Mouse (Mus musculus) liver, embryonic 14.5 days (tissue): ENCODE results near the gene Xpo4. TPM values are rescaled to one million over a fixed set of nuclear protein-coding genes. Genes with fewer than 3 reads are reported as not detected.

Source experiments
- ATAC-seq: fragments of 200-750 bp; cut with Nextera tagmentation; 2 replicates; pipeline ENCODE4 v1.8.0; 2017; ENCODE audit warnings: moderate number of reproducible peaks, mild to moderate bottlenecking, moderate library complexity; ENCODE audit not compliant: insufficient read depth
- DNase-seq, 3 experiments: peaks; one replicate each; pipeline ENCODE4 v3.0.0-alpha.2; 2012 to 2013; ENCODE audit warnings: low read depth in 3 of 3, low spot score in 3 of 3
- H3K27ac ChIP-seq: fragments of 300-500 bp; sonication (generic); 2 replicates; pipeline ENCODE4 v1.5.1; 2014; ENCODE audit warnings: moderate library complexity, mild to moderate bottlenecking, control low read depth, inconsistent platforms
- H3K27me3 ChIP-seq: fragments of 300-500 bp; sonication (generic); 2 replicates; pipeline ENCODE4 v1.6.1; 2014; ENCODE audit warnings: mild to moderate bottlenecking, low read length, moderate library complexity; ENCODE audit not compliant: control insufficient read depth, insufficient read depth
- H3K36me3 ChIP-seq: fragments of 300-500 bp; sonication (generic); replicated peaks from 2 replicates; pipeline ENCODE4 v1.6.1; 2014; ENCODE audit warnings: low read depth; ENCODE audit not compliant: control insufficient read depth, insufficient read depth
- H3K4me1 ChIP-seq, 2 experiments: fragments of 200-500 bp in 1 of 2; fragments of 300-500 bp in 1 of 2; sonication (generic) in 1 of 2; replicated peaks; 2 replicates each; pipeline ENCODE4 v1.6.1; 2012 to 2014; ENCODE audit warnings: antibody characterized with exemption in 1 of 2, inconsistent platforms in 1 of 2, low read length in 1 of 2; ENCODE audit not compliant: control insufficient read depth in 2 of 2, insufficient read depth in 2 of 2
- H3K4me2 ChIP-seq: fragments of 300-500 bp; sonication (generic); 2 replicates; pipeline ENCODE4 v1.6.1; 2014; ENCODE audit warnings: low read depth, mild to moderate bottlenecking, control low read depth, moderate library complexity
- H3K4me3 ChIP-seq, 2 experiments: fragments of 200-500 bp in 1 of 2; fragments of 300-500 bp in 1 of 2; sonication (generic) in 1 of 2; 2 replicates each; pipeline ENCODE4 v1.5.1; 2012 to 2014; ENCODE audit warnings: low read depth in 2 of 2, low read length in 2 of 2, mild to moderate bottlenecking in 2 of 2, control low read depth in 1 of 2, inconsistent platforms in 1 of 2, moderate library complexity in 1 of 2; ENCODE audit not compliant: insufficient read depth in 1 of 2
- H3K9ac ChIP-seq: fragments of 300-500 bp; sonication (generic); replicated peaks from 2 replicates; pipeline ENCODE4 v1.6.1; 2014; ENCODE audit warnings: mild to moderate bottlenecking, control low read depth, moderate library complexity
- H3K9me3 ChIP-seq: fragments of 300-500 bp; sonication (generic); 2 replicates; pipeline ENCODE4 v1.6.1; 2016; ENCODE audit warnings: low read length, mixed read lengths; ENCODE audit not compliant: control insufficient read depth
- CTCF ChIP-seq: IDR thresholded peaks from 2 replicates; pipeline ENCODE4 v1.5.1; 2016; ENCODE audit warnings: antibody characterized with exemption, low read depth, control low read depth
- EP300 ChIP-seq: IDR thresholded peaks from 2 replicates; pipeline ENCODE4 v1.6.1; 2016; ENCODE audit warnings: antibody characterized with exemption, low read depth
- WGBS: fragments of 180-500 bp; shearing (Covaris S2); extraction: QIAGEN DNeasy Blood & Tissue Kit; methylation state at CpG from one replicate; pipeline ENCODE4 v1.1.7; 2014; ENCODE audit not compliant: insufficient replicate concordance; 5-methylcytosine and 5-hydroxymethylcytosine counted together
- polyA plus RNA-seq, 2 experiments: library from polyadenylated mRNA; depleted of rRNA in 1 of 2; stranded (reverse) in 1 of 2; unstranded in 1 of 2; fragments of >200 nt; fragmentation: Nextera tagmentation in 1 of 2; extraction: Ambion mirVana in 1 of 2; gene quantifications; 2 replicates each; pipeline versions ENCODE4 v1.2.1 to v1.2.3; 2012 to 2014

Xpo4 gene
- polyA plus RNA-seq, 2 experiments, result 6.8 to 14.5 TPM

DNA sequence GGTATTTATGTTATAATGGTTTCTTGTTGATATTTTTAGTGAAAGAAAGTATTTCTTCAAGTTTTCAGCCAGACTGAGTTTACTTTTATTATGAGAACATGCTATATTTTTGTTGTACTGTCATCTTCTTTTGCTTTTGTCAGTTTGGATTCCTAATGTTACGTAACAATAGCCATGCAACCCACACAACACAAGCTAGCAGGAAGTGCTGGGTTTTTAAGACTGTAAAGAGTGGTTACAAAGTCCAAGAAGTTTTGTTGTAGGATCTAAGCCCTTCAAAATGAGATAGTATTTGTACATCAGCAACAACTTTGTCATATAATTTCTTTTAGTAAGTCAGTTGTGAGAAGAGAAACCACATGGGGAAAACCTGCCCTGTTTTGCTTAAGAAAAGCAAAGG is 47.6 kb downstream of the Xpo4 start:
- no peak for DNase-seq
- H3K4me3 ChIP-seq, result no peak overlapping the region
- 88% methylated on average over 1 of the region's 1 CpGs for WGBS
- H3K27ac ChIP-seq, result no peak overlapping the region
- TF ChIP-seq CTCF (no peak), EP300 (no peak)
- no peaks in the 10 kb centered on the region for H3K27me3 ChIP-seq
- H3K9ac ChIP-seq, result no peak overlapping the region
- H3K36me3 ChIP-seq, result peaks cover 5% of the 10 kb centered on the region; the same call in 1 of the 2 replicates
- ATAC-seq, result no peak
- H3K4me1 ChIP-seq, result no peaks in the 10 kb centered on the region
- no peak overlapping the region for H3K4me2 ChIP-seq
- H3K9me3 ChIP-seq, result no peaks in the 10 kb centered on the region

DNA sequence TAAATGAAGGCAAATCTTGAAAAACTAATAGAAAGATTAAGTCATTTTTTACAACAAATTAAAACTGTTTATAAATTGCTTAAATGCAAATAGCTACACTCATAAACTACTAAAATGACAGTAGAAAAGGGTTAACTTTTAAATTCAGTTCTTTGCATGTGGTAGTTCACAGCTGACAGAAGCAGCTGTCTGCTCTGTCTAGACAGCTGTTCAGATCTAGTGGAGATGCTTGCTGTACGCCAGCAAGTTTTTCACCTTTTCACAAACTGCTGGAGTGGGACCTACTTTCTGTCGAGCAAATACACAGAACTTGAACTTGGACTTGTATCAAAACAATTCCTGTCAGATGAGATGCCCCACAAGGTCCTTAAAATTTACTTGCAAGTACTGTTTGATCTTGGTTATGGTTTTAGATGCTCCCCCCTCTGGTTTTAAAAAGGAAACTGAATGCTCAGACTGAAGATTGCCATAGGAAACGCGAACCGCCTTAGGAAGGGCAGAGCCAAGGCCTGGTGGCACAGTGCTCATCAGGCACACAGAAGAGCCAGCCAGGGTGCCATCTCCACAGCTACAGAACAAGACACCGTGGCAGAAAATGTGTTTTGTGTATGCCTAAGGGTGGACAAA is 48.8 kb downstream of the Xpo4 start:
- no peak overlapping the region for H3K9ac ChIP-seq
- no peak overlapping the region for H3K4me2 ChIP-seq
- no peaks in the 10 kb centered on the region for H3K27me3 ChIP-seq
- no peaks in the 10 kb centered on the region for H3K9me3 ChIP-seq
- no peak overlapping the region for H3K4me3 ChIP-seq
- no peak for ATAC-seq
- peaks cover 7% of the 10 kb centered on the region for H3K36me3 ChIP-seq
- no peak for TF ChIP-seq EP300
- no peak for TF ChIP-seq CTCF
- no peak overlapping the region for H3K27ac ChIP-seq
- WGBS, result 83% methylated on average over 6 of the region's 6 CpGs
- H3K4me1 ChIP-seq, result no peaks in the 10 kb centered on the region
- DNase-seq, result no peak

DNA sequence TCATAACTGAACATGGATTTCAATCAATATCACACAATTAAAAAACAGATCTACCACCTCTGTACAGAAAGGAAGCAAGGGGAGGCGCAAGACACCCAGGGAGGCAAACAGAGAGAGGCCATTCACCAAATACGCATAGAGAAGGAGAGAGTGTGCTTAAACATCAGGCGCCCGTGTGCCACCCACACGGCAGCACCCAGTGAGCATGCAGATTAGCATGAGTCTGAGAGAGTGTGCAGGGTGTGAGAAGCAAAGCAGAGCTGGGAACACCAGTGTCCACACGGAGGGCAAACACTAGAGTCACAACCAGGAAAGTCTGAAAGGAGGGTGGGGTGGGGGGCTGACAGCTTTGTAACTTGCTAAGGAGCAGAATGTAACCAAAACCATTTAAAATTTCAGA is 49.4 kb downstream of the Xpo4 start:
- Histone ChIP-seq H3K9ac (no peak overlapping the region), H3K4me1 (no peaks in the 10 kb centered on the region), H3K27me3 (no peaks in the 10 kb centered on the region), H3K9me3 (no peaks in the 10 kb centered on the region), H3K27ac (no peak overlapping the region), H3K4me3 (no peak overlapping the region), H3K4me2 (no peak overlapping the region), H3K36me3 (peaks cover 9% of the 10 kb centered on the region)
- TF ChIP-seq EP300 (no peak), CTCF (no peak)
- DNase-seq, result no peak
- WGBS, result 78% methylated on average over 6 of the region's 6 CpGs
- no peak for ATAC-seq

DNA sequence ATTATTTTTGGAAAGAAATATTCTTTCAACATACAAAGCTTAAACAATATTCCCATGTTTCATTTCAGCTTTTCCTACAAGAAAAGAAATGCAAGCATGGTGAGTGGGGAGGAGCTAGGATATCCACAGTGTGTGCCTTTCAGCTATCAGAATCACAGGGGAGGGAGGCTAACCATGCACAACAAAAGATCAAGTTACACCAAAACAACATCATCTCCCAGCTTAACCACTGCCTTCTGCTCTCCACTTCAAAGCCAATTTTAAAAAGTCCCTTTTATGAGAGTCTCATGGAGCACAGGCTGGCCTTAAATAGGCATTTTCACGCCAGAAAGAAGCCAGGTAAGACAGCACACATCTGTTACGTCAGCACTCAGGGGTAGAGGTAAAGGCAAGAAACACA is 54.2 kb downstream of the Xpo4 start:
- WGBS, result 88% methylated on average over 2 of the region's 2 CpGs
- ATAC-seq (no peak), DNase-seq (no peak)

DNA sequence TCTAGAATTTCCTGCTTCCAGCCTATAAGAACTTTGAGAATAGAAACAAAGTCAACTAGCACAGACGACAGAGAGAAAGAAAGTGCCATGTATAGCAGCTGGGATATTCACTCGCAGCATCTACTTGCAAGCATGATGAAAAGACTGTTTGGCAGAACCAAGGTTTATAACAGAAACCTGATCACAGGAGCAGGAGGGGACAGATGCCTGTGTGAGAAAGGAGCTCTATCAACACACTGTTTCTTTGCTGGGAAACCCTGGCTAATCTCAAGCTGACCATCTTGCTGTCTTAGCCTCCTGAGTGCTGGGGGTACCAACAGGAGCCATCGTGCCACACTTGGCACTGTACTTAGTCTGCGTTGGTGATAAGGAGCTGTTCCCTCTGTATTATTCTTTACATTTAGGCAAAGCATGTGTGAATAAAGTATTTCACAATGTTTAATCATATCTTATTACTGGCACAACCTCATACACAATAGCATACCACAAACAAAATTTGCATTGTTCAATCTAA is 55.4 kb downstream of the Xpo4 start:
- no peak for DNase-seq
- TF ChIP-seq EP300 (no peak), CTCF (no peak)
- ATAC-seq, result no peak
- no peaks in the 10 kb centered on the region for H3K27me3 ChIP-seq
- no peaks in the 10 kb centered on the region for H3K9me3 ChIP-seq
- peaks cover 6% of the 10 kb centered on the region for H3K36me3 ChIP-seq
- no peak overlapping the region for H3K4me3 ChIP-seq
- no peak overlapping the region for H3K27ac ChIP-seq
- H3K4me2 ChIP-seq, result no peak overlapping the region
- WGBS, result 69% methylated on average over 4 of the region's 4 CpGs
- no peak overlapping the region for H3K9ac ChIP-seq
- no peaks in the 10 kb centered on the region; a peak in 1 of 4 replicates for H3K4me1 ChIP-seq

More for the DNA sequence above, 54.2 kb downstream of the Xpo4 start:
- no peak overlapping the region for H3K4me2 ChIP-seq
- no peak overlapping the region for H3K4me3 ChIP-seq
- no peaks in the 10 kb centered on the region for H3K27me3 ChIP-seq
- no peak overlapping the region for H3K9ac ChIP-seq
- no peaks in the 10 kb centered on the region; a peak in 1 of 4 replicates for H3K4me1 ChIP-seq
- peaks cover 7% of the 10 kb centered on the region for H3K36me3 ChIP-seq
- H3K27ac ChIP-seq, result no peak overlapping the region
- no peaks in the 10 kb centered on the region for H3K9me3 ChIP-seq
- no peak for TF ChIP-seq CTCF
- no peak for TF ChIP-seq EP300
